Comparison of ENCODE assay signal across 16 mouse cellular contexts in genomic region chr14:99521954-99522523, GRCm38 (mm10).
DNase-seq lines count a peak whose midpoint lies in the region; ATAC-seq lines count a peak whose summit lies in the region.
"Had no signal": no experiment of that assay in that cellular context is flagged by ENCODE, and none has a peak within 500 bp of the region (broad histone marks: within the 10 kb centered on the region; RNA-seq: fewer than 3 reads in every experiment).

No protein-coding gene starts in this region.

- no peak overlapping the region for H3K4me2 ChIP-seq in forebrain, embryonic 16.5 days (ENCODE audit: low read length)
- H3K4me2 ChIP-seq in forebrain, embryonic 11.5 days (ENCODE audit: low read depth, low read length, severe bottlenecking): no peak overlapping the region
- H3K4me2 ChIP-seq in hindbrain, embryonic 16.5 days (ENCODE audit: low read length): peak overlapping the region; percentile 47
- no peak overlapping the region for H3K4me2 ChIP-seq in heart, embryonic 11.5 days
- H3K4me2 ChIP-seq: lung, embryonic 14.5 days had no signal

- 88% methylated on average over 13 of the region's 13 CpGs for WGBS in forebrain, embryonic 16.5 days
- WGBS in forebrain, embryonic 11.5 days: 91% methylated on average over 13 of the region's 13 CpGs
- 69% methylated on average over 13 of the region's 13 CpGs for WGBS in hindbrain, embryonic 16.5 days
- WGBS in heart, embryonic 11.5 days (ENCODE audit: insufficient replicate concordance): 82% methylated on average over 13 of the region's 13 CpGs

- no peak for DNase-seq in forebrain, embryonic 11.5 days (ENCODE audit: low spot score)
- peak; percentile 3 to 5 for DNase-seq in left cerebral cortex, adult 18-20 months (ENCODE audit: low spot score in 2 of 2)
- no peak for DNase-seq in left cerebral cortex, postnatal 4 days
- DNase-seq in 3T3-L1 (ENCODE audit: low read depth, low spot score): peak; percentile 40
- no peak for DNase-seq in gastrocnemius, postnatal 36 days
- DNase-seq: cerebellum, adult 9-11 months; heart, adult 2 months; heart, postnatal 36 days; kidney, adult 18-20 months; liver; lung, embryonic 14.5 days; thymus, postnatal 25 days had no signal

- H3K9ac ChIP-seq in forebrain, embryonic 16.5 days (replicated peaks; ENCODE audit: low read depth, low read length): no peak overlapping the region
- no peak overlapping the region for H3K9ac ChIP-seq in forebrain, embryonic 11.5 days (ENCODE audit: low read length)
- H3K9ac ChIP-seq in hindbrain, embryonic 16.5 days (ENCODE audit: low read depth, low read length): no peak overlapping the region
- no peak overlapping the region for H3K9ac ChIP-seq in heart, embryonic 11.5 days (ENCODE audit: low read depth, low read length)
- H3K9ac ChIP-seq: lung, embryonic 14.5 days had no signal

- H3K4me3 ChIP-seq in forebrain, embryonic 16.5 days (replicated peaks; ENCODE audit: low read length): no peak overlapping the region
- no peak overlapping the region for H3K4me3 ChIP-seq in forebrain, embryonic 11.5 days (ENCODE audit: low read depth, low read length)
- H3K4me3 ChIP-seq in hindbrain, embryonic 16.5 days (ENCODE audit: low read length): peak overlapping the region; percentile 26
- H3K4me3 ChIP-seq in heart, embryonic 11.5 days (ENCODE audit: low read depth, low read length): no peak overlapping the region
- H3K4me3 ChIP-seq: heart, adult 2 months; megakaryocyte, embryonic 14.5 days had no signal

- intact Hi-C loops in left cerebral cortex, postnatal 4 days (cut with DNase I): no loop called here
- intact Hi-C loops in gastrocnemius, postnatal 36 days (cut with DNase I): no loop called here

- H3K36me3 ChIP-seq in forebrain, embryonic 16.5 days (ENCODE audit: control insufficient read depth, insufficient read depth): no peaks in the 10 kb centered on the region
- H3K36me3 ChIP-seq in forebrain, embryonic 11.5 days (ENCODE audit: control insufficient read depth, insufficient read depth, low read length): no peaks in the 10 kb centered on the region
- H3K36me3 ChIP-seq in hindbrain, embryonic 16.5 days (ENCODE audit: control insufficient read depth, insufficient read depth, low read length): no peaks in the 10 kb centered on the region
- H3K36me3 ChIP-seq in heart, embryonic 11.5 days (ENCODE audit: control insufficient read depth, insufficient read depth, low read length): no peaks in the 10 kb centered on the region

- H3K27me3 ChIP-seq in forebrain, embryonic 16.5 days (replicated peaks; ENCODE audit: control insufficient read depth, insufficient read depth, low read length): no peaks in the 10 kb centered on the region
- H3K27me3 ChIP-seq in forebrain, embryonic 11.5 days (ENCODE audit: control insufficient read depth, insufficient read depth, low read length): no peaks in the 10 kb centered on the region
- no peaks in the 10 kb centered on the region for H3K27me3 ChIP-seq in hindbrain, embryonic 16.5 days (replicated peaks; ENCODE audit: control insufficient read depth, insufficient read depth, low read length)
- no peaks in the 10 kb centered on the region for H3K27me3 ChIP-seq in heart, embryonic 11.5 days (ENCODE audit: control insufficient read depth, insufficient read depth, low read length)
- H3K27me3 ChIP-seq: megakaryocyte, embryonic 14.5 days had no signal

- ATAC-seq in forebrain, embryonic 16.5 days: peak; percentile 38; the same call in 1 of the 2 replicates
- ATAC-seq in forebrain, embryonic 11.5 days (replicated peaks; ENCODE audit: low FRiP score): no peak
- peak; percentile 42; the same call in 1 of the 2 replicates for ATAC-seq in hindbrain, embryonic 16.5 days
- no peak for ATAC-seq in heart, embryonic 11.5 days (replicated peaks; ENCODE audit: insufficient number of reproducible peaks, low FRiP score, low TSS enrichment)

- H3K4me1 ChIP-seq in forebrain, embryonic 16.5 days (replicated peaks; ENCODE audit: control insufficient read depth, insufficient read depth, low read length): no peaks in the 10 kb centered on the region
- H3K4me1 ChIP-seq in forebrain, embryonic 11.5 days (replicated peaks; ENCODE audit: control insufficient read depth, insufficient read depth, low read length): no peaks in the 10 kb centered on the region
- no peaks in the 10 kb centered on the region for H3K4me1 ChIP-seq in hindbrain, embryonic 16.5 days (ENCODE audit: control insufficient read depth, insufficient read depth, low read depth, low read length)
- H3K4me1 ChIP-seq in heart, embryonic 11.5 days (ENCODE audit: control insufficient read depth, insufficient read depth, low read length): no peaks in the 10 kb centered on the region
- H3K4me1 ChIP-seq: megakaryocyte, embryonic 14.5 days had no signal

- H3K27ac ChIP-seq in forebrain, embryonic 16.5 days (ENCODE audit: low read length): no peak overlapping the region
- no peak overlapping the region for H3K27ac ChIP-seq in forebrain, embryonic 11.5 days (ENCODE audit: low read depth, low read length)
- no peak overlapping the region for H3K27ac ChIP-seq in hindbrain, embryonic 16.5 days (ENCODE audit: low read depth, low read length)
- H3K27ac ChIP-seq in heart, embryonic 11.5 days (ENCODE audit: low read depth, low read length): no peak overlapping the region
- H3K27ac ChIP-seq: heart, adult 2 months had no signal

- no peaks in the 10 kb centered on the region for H3K9me3 ChIP-seq in forebrain, embryonic 16.5 days (ENCODE audit: control insufficient read depth, low read length)
- no peaks in the 10 kb centered on the region for H3K9me3 ChIP-seq in forebrain, embryonic 11.5 days (ENCODE audit: control insufficient read depth, low read length)
- H3K9me3 ChIP-seq in hindbrain, embryonic 16.5 days (ENCODE audit: control insufficient read depth, low read length): no peaks in the 10 kb centered on the region
- no peaks in the 10 kb centered on the region for H3K9me3 ChIP-seq in heart, embryonic 11.5 days (replicated peaks; ENCODE audit: control insufficient read depth, low read length)

Comparison
In these comparisons a context has a peak if more than half of its experiments do, and no peak if none do; other contexts are left out.
1. ATAC-seq: peak in forebrain, embryonic 16.5 days (single experiment) and hindbrain, embryonic 16.5 days (single experiment); none in forebrain, embryonic 11.5 days (single experiment) and heart, embryonic 11.5 days (single experiment).
2. DNase-seq: peak in left cerebral cortex, adult 18-20 months (2 of 2) and 3T3-L1 (single experiment); none in forebrain, embryonic 11.5 days (single experiment), left cerebral cortex, postnatal 4 days (single experiment) and gastrocnemius, postnatal 36 days (0 of 2).